Mouse (Mus musculus): Measurements from ENCODE around the gene Cdcp2.

Gene Cdcp2

DNA sequence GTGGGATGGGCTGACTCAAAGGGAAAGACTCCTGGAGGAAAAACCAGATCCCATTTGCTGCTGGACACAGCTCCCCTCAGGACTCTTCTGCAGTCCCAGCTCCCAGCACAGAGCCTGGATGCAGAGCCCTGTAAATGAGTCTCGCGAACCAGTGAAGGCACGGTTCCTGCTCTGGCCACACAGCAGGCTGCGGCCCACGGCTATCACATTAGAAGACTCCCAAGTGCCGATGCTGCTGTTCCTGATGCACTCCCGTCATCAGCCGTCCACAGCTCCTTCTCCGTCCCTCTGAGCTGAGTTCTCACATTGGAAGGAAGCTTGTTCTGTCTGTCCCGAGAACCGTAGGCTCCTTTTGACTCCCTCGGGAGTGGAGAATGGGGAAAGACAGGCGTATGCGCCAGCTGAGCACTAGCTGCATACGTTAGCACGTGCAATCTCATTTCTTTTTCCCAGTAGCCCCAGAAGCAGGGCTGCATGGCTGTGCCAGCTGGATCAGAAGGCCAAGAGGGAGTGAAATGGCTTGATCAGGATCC is at the start of gene Cdcp2:
Cdcp2 (plus strand) TSS at position 51 of the 533 bp plus-strand sequence.
- 84% methylated on average over 16 of the region's 16 CpGs for WGBS

- WGBS = 59% methylated on average over 5 of the region's 5 CpGs
These were observed 48.9 kb upstream of the Cdcp2 start for GRCm38 (mm10) chr4:107047806-107048205.

- WGBS = 78% methylated on average over 11 of the region's 11 CpGs
These were observed 48.0 kb upstream of the Cdcp2 start for GRCm38 (mm10) chr4:107048568-107049162.

DNA sequence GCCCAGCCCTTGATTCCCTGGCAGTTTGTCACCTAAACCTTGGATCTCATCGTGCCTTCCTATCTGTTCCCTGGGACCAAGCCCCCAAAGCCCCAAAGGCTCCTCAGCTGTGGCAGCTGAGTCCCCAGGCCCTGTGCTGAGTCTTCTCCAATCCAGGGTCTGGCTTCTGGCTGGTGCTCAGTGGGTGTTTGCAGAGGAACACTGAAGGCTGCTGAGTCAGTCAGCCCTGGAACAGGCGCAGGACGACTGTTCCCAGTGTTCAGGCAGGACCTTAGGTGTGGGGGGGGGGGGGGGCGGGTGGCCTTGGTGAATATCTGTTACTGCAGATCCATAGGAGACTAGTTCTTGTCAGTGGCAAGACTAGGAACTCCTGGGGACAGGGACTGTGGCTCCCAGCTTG is 44.8 kb upstream of the Cdcp2 start:
- WGBS = 41% methylated on average over 4 of the region's 4 CpGs

- 68% methylated on average over 5 of the region's 5 CpGs for WGBS
These were observed 43.6 kb upstream of the Cdcp2 start for GRCm38 (mm10) chr4:107052962-107053553.

DNA sequence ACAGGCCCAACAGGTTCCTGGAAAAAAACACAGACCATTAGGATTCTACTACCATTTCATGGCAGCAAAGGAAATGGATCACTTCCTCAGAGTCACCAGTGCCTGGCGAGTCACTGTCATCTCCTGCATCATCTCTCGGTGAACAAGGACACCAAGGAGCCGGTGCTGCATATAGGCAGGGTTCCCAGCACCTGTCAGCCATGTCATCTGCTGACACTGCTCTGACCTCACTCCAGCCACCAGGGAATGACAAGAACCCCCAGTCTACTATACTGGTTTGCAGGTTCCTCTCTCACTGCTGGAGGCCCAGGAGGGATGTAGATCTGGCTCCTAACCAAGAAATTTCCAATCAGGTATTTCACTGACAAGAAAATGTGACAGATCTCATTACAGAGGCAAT is 40.6 kb upstream of the Cdcp2 start:
- WGBS = 73% methylated on average over 3 of the region's 3 CpGs

DNA sequence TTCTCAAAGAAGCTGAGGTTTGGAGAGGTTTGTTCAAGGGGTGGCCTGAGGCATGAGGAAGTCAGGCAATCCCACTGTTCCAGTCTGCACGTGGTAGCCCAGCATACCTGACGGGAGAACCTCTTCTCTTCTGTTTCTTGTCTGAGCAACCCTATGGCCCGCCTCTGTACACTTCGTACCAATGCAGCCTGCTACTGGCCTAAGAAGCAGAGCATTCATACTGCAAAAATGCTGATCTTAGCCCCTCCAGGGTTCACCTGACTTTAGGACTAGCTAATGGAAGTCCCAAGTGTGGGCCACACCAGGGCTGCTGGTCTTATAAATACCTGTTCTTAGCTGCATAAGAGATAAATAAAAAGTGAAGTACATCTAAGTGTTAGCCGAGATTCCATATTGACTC is 38.3 kb upstream of the Cdcp2 start:
- WGBS = 93% methylated on average over 5 of the region's 5 CpGs

GRCm38 (mm10) chr4:107058781-107059180 is 37.9 kb upstream of the Cdcp2 start:
- 58% methylated on average over 6 of the region's 6 CpGs for WGBS

DNA sequence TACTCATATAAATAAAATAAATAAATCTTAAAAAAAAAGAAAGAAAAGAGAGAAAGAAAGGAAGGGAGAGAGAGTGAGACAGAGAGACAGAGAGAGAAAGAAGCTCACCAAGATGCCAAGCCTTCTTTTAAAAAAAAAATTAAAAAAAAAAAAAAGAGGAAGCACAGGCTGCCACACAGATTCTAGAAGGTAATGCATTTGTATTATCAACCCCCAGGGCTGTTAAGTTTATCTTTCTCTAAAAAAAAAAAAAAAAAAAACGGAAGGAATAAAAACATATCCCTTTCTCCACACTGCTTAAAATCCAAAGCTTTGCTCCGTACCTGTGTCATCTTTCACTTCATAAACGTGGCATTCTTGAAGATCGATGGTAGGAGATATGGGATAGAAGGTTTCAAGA is 35.1 kb upstream of the Cdcp2 start:
- 92% methylated on average over 4 of the region's 4 CpGs for WGBS

DNA sequence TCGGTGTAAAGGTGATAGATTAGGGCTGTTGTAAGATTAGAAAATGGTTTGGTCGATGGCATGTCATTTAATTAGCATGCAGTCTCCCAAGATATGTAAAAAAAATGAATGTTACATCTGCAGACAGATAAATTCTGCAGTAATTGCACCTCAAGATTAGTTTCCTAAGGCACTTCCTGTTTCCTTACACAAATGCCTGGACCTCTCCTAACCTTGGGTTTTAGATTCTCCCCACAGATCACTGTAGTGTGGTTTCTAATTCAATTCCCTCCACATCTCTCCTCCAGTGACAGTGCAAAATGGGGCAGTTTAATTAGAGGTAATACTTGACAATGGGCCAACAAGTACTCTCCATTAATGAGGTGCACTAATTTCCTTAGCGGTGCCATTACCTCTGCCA is 33.5 kb upstream of the Cdcp2 start:
- 65% methylated on average over 3 of the region's 3 CpGs for WGBS

DNA sequence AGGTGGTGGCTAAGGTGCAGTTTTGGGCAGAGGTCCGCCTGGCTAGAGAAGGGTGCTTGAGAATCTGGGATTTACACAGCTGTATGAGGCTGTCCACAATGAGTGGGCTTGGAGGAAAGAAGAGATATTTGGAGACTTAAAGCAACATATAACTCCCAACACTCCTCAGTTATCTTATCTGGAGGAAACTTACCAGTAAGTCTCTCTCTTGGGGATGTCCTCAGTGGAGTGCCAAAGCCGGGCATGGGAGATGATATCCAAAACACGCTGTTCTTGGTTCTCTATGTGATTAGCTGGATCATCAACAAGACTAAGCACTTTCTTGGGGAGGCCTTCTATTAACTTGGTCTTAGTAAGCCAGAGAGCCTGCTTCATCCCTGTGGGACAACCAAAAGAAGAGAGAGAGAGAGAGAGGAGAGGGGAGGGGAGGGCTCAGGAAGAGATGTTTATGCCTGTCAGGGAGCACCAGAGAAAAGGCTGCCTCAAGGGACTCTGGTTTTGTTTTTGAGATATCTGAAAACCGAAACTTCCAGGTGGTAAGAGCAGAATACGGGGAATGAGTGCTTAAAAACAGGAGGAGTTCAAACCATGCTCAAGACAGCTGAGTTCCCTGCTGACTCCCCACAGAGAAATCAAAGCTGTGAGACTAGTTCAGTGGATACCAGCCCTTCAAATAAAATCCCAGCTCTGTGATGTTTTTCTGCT is 32.1 kb upstream of the Cdcp2 start:
- 96% methylated on average over 5 of the region's 5 CpGs for WGBS

- under 1% methylated on average over 60 of the region's 60 CpGs for WGBS
These were observed 30.2 kb upstream of the Cdcp2 start, which contains the start of the genes Mrpl37 and Cyb5rl for GRCm38 (mm10) chr4:107066252-107067124. Mrpl37 (minus strand) TSS chr4:107066868. Cyb5rl (plus strand) TSS chr4:107066988.

DNA sequence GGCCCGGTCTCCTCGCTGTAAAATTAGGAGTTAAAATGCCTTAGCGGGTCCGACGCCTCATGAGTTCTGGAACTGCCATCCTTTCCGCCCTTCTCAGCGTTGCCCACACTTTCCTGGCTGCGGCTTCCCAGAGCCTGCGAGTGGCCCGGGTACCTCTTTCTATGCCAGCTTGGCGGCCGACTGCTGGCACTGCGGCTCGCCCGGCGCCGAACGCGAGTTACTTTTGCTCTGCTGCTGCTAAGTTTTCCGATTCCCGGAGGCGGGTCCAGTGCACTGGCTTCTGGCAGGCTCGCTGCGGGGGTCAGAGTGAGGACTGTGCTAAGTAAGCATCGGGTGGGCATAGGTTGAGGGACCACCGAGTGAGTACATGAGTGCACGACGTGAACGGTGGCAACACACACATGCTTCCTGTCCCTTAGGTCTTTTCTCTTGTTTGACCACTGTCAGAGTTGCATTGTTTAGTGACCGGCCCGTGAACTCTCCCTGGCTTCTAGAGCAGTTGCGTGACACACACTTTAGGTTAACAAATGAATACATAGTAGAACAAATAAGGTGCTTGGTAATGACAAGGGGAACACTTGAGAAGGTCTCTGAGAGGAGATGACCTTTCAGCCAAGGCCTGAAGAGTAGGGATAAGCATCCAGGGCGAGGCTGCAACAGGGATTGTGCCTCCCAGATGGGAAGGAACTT is 29.4 kb upstream of the Cdcp2 start:
- WGBS = 4% methylated on average over 33 of the region's 33 CpGs

- WGBS = 86% methylated on average over 9 of the region's 9 CpGs
These were observed 24.3 kb upstream of the Cdcp2 start for GRCm38 (mm10) chr4:107072343-107072742.

- 49% methylated on average over 5 of the region's 5 CpGs for WGBS
These were observed 21.2 kb upstream of the Cdcp2 start for GRCm38 (mm10) chr4:107075456-107075855.

GRCm38 (mm10) chr4:107078894-107079293 is 17.8 kb upstream of the Cdcp2 start:
- WGBS = 97% methylated on average over 4 of the region's 4 CpGs

GRCm38 (mm10) chr4:107082185-107082584 is 14.5 kb upstream of the Cdcp2 start:
- 90% methylated on average over 3 of the region's 3 CpGs for WGBS

- WGBS = 92% methylated on average over 4 of the region's 4 CpGs
These were observed 13.6 kb upstream of the Cdcp2 start for GRCm38 (mm10) chr4:107083126-107083525.

- WGBS = 6% methylated on average over 1 of the region's 1 CpGs
These were observed 12.3 kb upstream of the Cdcp2 start for GRCm38 (mm10) chr4:107084343-107084742.

- WGBS = 13% methylated on average over 6 of the region's 6 CpGs
These were observed 11.8 kb upstream of the Cdcp2 start for GRCm38 (mm10) chr4:107084858-107085257.

DNA sequence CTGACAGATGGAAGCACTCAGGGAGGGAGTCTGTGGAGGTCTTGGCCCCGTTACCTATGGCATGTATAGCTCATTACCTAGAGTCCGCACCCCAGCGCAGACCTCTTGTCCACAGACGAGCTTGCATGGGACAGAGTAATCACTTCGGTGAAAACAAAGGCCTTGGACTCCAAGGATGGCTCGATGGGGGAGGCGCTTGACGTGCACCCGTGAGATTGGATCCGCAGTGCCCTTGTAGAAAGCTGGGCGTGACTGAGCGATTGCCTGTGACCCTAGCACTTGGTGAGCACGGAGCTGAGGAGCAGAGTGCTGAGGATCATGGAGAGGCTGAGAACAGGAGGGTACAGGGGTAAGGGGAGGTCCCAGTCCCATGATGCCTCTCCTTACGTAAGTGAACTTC is 5.0 kb upstream of the Cdcp2 start:
- 93% methylated on average over 14 of the region's 14 CpGs for WGBS
